Mouse (Mus musculus): ENCODE measurements around the gene Lsm3.

Gene Lsm3

DNA sequence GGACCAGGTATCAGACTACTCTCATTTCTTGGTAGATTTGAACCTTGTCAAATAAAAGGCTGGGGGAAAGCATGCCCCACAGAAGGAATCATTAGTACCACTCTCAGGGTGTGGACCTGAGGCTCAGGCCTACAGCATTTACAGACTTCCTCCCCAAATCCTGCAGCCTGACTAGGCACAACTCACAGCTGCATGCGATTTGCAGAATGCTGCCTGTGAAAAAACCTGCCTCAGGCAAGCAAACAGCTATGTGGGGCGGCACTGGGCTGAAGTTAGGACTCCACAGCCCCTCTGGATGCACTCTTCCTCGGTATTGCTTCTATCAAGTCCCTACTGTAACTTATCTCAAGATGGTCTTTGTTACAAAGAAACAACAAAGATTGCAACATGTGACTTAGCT lies 7.7 kb upstream of the Lsm3 start:
- intact Hi-C loops (cut with DNase I), result loop anchor here (2.0 to 5.0 kb wide), 2 partner anchors 36 to 221 kb away; partner anchors contain the start of genes Chchd4 and Tmem43

DNA sequence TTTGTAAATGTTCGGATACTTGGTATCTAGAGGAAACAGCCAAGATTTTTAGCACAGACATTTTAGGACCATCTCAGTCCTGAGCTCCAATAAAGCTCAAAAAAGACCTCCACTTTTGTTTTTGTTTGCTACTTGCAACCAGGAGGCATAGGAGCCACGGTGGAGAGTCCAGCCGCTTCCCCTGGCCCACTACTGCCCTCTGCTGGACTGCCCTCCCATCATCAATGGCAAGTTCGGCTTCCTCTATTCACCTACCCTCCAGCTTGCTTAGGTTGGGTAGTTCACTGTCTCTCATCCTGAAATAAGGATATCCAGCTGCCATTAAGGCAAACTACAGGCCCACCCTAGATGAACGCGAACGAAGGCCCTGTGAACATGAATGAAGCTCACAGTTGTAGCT lies 6.4 kb upstream of the Lsm3 start:
- intact Hi-C loops (cut with DNase I), result loop anchor here (2.0 to 5.0 kb wide), 2 partner anchors 37 to 223 kb away; partner anchors contain the start of genes Chchd4 and Tmem43

DNA sequence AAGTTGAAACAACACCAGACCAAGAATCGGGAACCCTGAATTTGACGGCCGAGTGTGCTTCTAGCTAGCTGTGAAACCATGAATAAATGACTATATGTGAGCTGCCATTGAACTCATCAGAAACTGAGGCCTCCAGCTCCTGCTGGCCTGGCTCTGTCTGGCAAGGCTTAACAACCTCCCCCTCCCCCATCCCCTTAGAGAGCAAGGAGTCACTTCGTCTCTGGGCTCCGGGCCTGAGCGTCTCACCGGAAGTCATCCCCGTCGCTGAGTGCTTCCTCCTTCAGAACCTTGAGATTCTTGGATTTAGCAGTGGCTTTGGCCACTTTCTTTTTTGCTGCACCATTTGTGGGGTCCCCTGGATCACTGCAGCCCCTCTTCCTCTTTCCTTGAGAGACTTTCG lies 5.5 kb upstream of the Lsm3 start:
- intact Hi-C loops (cut with DNase I), result no loop called here

DNA sequence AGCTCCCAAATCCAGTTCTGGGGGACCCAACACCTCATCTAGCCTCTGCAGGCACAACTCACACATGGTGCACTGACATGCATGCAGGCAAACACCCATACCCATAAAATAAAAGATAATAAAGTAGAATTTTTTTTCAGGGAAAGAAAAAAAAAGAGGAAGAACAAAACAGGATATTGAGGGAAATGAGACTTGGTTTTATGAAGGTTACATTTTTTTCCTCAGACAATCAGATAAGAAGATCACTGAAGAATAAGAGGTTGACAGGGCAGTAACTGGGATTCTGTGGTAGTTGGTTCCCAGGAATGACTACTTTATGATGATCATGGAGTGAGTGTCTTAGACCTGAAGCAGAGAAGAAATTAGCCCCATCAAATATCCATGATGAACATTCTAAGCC lies 1.6 kb upstream of the Lsm3 start:
- intact Hi-C loops (cut with DNase I), result no loop called here

DNA sequence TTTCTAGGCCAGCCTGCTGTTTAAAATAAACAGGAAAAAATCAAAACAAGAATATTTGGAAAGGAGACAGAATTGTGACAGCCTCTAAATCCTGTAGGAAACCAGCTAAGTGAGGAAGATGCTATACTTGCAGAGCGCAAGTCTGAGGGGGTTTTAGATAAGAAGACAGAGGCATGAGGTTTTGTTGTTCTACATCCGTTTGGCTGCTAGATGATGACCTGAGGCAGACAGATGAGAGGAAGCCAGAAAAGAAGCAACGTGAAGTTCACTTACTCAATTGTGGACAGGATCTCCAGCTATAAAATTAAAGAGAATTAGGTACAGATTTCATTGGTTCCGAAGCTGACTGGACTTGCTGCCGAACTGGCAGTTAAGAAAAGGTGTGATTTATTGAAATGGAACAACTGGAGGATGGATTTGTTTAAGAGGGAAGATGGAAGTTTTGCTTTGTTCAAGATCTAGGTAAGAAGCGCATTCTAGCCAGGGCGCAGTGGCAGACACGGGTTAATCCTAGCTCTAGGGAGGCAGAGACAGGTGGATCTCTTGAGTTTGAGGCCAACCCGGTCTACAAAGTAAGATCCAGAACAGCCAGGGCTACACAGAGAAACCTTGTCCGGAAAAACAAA lies 878 bp upstream of the Lsm3 start:
- intact Hi-C loops (cut with DNase I), result no loop called here

DNA sequence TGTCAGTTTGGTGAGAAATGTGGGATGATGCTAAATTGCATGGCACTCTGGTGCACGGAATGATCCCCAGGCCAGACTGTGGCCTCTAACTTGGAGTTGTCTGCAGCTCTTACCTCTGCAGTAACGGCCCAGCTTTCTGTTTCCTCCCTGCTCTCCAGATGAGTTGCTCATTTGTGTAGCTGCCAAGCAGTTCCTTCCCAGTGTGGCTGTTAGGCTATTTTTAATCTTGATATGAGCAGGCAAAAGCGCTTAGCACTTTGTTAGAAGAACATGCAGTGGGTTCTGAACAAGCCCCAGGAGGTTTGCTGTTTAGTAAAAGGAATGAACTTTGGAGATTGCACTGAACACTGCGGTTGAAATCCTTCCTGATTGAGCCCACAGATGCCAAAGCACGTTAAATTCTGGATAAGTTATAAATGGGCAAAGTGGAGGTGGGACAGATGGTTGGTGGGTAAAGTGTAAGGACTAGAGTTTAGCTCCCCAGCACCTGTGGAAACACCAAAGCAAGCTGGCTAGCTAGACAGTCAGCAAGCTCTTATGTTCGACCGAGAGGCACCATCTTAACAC lies 2.8 kb downstream of the Lsm3 start:
- intact Hi-C loops (cut with DNase I), result no loop called here

DNA sequence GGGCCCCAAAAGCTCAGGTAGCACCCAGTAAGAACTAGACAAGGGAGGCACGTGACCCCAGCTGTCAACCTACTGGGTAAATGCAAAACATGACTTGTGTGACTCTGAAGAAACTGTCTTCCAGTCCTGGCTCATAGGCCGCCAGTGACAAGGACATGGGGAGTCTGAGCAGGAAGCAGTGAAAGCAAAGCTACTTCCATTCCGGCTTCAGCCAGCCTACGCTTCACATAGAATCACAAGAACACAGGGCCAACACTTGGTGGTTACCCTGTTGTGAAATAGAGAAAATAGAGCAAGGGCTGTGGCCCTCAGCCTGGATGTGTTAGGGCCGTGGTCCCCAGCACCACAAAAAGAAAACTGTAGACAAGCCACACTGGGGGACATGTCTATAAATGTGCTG lies 7.1 kb downstream of the Lsm3 start:
- intact Hi-C loops (cut with DNase I), result loop anchor here (10.0 kb wide), 1 partner anchor 542 kb away; no protein-coding TSS in a partner anchor

DNA sequence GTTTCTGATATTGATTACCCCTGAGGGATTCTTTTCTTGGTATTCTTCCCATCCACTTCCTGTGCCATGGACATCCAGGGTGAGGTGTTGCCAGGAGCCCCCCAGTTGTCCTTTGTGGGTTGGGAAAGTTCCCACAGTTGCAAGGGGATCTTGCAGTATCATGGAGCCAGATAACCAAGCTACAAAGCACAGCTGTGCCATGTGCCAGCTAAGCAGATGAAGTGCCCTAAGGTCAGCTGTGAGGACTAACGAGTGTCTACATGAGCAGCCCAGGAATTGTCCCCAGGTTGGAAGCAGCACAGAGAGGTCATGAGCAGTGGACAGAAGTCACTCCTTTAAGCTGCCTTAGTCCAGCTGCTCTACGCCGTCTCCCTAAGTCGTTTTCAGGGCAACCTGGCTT lies 9.8 kb downstream of the Lsm3 start:
- intact Hi-C loops (cut with DNase I), result loop anchor here (5.0 to 10.0 kb wide), 3 partner anchors 47 to 539 kb away; no protein-coding TSS in a partner anchor

DNA sequence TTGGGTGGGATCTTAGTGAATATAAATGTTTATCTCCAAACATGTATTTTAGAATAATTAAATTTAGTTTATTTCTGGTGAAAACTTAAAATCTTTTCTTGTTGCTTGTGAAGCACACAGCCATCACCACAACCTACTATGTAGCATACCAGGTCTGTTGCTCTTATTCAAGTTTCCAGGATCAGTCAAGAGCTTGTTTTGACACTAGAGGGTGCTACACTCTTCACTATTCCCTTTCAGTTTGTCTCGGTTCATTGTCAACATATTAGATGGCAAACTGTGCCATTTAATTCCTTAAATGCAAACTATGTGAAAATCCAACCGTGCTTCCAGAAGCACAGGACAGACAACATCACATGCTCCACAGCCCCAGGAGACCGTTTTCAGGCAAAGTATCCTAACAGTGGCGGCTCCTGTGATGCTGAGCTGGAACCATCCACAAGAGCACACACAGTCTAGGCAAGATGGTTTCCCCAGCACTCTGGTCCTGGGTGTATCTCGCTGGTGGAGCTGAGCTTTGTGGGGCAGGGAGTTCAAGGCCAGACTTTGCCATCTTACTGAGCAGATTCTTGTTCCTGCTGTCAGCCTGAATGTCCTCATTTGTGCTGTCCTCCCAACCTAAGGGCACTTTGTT lies 11.6 kb downstream of the Lsm3 start:
- intact Hi-C loops (cut with DNase I), result loop anchor here (5.0 to 10.0 kb wide), 3 partner anchors 45 to 537 kb away; no protein-coding TSS in a partner anchor

DNA sequence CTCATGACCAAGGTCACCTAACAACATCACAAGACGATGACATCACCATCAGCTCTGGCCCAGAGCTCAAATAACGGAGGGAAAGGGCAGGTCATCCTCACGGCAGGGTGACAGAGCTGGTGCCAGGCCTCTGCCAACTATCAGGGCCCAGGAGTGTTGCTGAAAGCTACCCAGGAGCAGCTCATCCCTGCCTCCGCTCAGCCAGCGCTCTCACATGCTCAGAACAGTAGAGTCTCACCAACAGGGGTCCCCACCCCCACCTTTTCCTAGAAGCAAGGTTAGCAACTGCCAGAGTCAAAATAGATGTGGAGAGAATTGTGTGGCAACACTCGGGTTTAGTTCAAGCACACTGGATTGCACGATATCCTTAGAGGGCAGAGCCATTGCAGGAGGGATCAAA lies 12.5 kb downstream of the Lsm3 start:
- intact Hi-C loops (cut with DNase I), result loop anchor here (5.0 to 10.0 kb wide), 3 partner anchors 44 to 537 kb away; no protein-coding TSS in a partner anchor

DNA sequence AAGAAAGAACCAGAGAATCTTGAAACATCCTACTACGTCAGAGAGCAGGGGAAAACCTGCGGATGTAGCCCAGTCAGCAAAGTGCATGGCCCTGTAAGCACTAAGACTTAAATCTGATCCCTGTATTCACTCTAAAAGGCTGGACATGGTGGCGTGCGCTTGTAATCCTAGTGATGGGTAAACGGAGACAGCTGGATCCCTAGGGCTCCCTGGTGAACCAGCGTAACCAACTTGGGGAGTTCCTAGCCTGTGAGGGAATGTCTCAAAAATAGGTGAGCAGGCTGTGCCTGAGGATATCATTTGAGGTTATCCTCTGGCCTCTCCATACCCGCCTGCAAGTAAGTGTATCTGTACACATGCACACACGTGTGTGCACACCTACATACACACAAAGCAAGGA lies 14.9 kb downstream of the Lsm3 start:
- intact Hi-C loops (cut with DNase I), result no loop called here

DNA sequence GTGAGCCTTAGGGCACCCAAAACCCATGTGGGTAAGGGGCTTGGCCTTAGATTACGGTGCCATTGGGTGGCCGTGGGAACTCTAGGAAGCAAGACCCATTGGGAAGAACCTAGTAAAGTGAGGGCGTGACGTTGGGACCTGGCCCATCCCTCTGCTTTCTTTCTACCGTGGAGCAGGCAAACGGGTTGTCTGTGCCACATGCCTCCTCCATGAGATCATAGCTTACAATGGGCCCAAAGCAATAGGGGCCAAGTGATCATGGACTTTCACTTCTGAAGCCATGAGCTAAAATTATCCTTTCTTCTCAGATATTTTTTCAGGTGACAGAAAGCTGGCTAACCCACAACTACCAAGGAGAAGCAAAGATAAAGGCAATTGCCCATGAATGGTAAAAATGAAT lies 15.5 kb downstream of the Lsm3 start:
- intact Hi-C loops (cut with DNase I), result no loop called here

DNA sequence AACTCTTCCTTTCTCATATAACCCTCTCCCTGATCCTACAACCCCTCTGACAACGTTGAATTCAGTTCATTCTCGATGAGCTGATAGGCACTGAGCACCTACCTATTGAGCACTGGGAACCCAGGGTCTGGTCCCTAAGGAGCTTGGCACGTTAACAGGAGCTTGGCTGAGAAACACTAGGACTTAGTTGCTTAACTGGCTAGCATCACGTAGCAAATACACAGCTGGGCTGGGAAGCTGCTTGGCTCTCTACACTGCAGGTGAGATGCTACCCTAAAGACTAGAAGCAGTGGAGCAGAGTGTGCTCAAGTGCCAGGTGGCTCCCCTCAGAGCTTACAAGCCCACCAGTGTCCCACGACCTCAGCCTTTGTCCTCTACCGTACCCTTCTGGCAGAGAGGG lies 16.9 kb downstream of the Lsm3 start:
- intact Hi-C loops (cut with DNase I), result no loop called here

DNA sequence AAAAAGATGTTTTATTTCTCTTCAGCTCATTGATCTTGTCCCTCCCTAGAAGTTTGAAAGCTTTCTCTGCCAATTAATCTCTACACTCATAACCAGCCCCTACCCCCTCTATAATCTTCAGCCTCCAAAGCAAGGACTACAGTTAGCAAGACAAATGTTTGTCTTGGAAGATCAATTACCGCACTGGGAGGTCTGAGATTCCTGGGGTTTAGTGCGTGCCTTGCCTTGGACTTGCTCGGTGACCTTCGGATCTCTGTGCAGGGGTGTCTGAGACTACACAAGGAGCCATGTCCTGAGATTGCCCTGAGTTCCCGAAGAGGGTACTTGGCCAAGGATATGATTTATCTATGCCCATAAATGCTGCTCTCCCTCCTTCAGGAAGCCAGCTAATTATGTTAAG lies 17.6 kb downstream of the Lsm3 start:
- intact Hi-C loops (cut with DNase I), result no loop called here

DNA sequence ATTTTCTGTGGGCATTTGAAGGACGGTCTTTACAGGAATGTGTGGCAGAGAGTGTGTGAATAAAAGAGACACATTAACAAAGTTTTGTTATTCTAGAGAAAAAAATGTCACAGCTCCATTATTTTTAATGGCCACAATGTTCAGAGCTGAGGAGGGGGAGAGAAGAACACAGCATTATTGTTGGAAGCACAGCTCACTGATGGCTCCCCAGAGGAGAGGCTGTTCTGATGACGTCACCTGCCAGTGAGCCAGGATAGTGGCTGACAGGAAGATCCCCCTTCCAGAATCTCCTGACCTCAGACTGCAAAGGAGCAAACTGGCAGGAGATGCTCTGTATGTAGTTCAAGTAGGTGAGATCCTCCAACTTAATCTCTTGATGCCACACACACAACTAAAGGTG lies 18.0 kb downstream of the Lsm3 start:
- intact Hi-C loops (cut with DNase I), result no loop called here

DNA sequence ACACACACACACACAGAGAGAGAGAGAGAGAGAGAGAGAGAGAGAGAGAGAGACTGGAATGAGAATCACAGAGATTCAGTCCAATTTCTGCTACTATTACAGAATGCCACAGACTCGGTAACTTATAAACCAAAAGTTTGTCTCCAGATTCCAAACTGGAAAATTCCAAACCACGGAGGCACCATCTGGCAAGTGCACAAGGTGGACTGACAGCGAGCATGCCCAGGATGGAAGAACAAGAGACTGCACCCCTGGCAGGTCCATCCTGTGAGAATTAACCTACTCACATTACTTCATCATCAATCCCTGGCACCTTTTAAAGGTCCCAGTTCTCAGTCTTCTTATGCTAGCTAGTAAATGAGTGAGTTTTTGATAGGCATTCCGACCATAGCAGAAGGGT lies 18.5 kb downstream of the Lsm3 start:
- intact Hi-C loops (cut with DNase I), result no loop called here

DNA sequence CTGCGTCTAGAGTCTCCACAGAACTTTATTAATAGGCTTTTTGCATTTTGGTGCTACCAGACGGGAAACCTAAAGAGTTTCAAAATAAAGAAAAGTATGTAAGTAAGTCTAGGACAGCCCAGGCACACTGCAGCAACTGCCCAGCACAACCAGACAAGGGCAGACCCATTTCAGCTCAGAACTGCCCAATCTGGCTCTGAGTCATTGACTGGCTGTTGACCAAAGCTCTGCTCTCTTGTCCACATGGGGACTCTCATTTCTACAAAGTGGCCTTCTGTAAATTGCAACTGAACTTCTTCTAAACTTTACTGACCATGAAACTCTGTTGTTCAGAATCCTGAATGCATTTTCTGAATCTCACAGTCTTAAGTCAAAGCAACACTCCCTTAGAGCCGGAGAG lies 19.5 kb downstream of the Lsm3 start:
- intact Hi-C loops (cut with DNase I), result no loop called here

DNA sequence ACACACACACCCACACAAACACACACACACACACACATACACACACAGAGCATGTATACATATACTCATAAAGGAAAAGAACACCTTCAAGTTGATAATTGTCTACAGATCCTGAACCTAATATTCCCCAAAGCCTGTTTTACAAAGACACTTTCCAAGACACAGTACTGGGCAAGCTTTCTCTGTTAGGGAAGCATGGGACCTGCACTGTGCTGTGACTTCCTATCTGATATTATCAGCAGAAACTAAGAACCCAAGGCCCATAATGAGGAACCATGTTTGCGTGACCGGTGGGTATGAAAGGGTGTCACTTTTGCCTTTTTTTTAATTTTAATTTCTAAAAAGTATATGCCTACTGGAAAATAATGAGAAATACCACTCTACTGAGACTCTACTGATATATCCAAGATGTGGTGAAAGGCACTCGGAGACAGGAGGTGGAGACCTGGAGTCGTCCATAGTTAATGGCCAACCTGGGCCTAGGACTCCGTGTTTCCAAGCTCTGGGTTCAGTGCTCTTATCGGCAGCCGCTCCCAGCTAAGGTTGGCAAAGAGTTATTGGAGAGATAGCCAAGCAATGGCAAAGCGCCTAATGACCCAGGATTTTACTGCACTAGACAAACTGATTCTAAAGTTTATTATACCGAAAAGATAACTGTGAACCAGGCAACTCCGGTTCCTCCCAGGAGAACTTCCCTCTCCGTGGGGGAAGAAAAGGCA lies 20.5 kb downstream of the Lsm3 start:
- intact Hi-C loops (cut with DNase I), result no loop called here

DNA sequence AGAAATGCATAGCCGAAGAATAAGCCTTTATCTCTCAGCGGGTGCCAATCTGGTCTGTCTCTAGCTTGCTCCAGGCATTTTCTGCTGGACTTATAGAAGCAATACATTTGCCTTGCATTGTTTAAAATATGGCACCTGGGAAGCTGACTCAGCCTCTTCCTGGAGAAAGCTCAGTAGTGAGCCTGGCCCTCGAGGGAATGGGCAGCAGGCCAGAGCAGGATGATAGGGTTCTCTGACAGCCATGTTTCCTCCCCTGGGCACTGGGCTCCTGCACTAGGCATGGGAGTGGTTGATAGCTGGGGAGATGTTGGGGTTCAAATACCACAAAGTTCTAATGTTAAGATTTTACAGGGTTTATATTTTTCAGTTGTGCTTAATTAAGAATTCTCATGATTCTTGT lies 25.5 kb downstream of the Lsm3 start:
- intact Hi-C loops (cut with DNase I), result no loop called here

DNA sequence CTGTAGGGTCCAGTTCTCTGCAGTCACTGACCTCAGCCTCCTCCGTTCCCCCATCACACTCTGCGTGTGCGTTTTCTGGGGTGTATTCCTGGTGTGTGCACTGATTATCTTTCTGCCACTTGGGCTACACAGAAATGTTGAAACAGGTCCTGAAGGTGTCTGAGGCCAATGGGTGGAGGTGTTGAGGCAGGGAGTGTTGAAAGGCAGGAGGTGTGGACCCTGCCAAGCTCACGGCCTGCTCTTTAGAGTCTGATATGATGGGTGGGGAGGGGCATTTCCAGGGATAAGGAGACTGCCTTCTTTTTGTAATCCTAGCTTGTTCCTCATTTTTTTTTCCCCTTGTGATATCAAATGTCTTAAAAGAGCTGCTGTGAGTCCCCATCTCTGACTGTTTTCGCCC lies 27.3 kb downstream of the Lsm3 start:
- intact Hi-C loops (cut with DNase I), result no loop called here

DNA sequence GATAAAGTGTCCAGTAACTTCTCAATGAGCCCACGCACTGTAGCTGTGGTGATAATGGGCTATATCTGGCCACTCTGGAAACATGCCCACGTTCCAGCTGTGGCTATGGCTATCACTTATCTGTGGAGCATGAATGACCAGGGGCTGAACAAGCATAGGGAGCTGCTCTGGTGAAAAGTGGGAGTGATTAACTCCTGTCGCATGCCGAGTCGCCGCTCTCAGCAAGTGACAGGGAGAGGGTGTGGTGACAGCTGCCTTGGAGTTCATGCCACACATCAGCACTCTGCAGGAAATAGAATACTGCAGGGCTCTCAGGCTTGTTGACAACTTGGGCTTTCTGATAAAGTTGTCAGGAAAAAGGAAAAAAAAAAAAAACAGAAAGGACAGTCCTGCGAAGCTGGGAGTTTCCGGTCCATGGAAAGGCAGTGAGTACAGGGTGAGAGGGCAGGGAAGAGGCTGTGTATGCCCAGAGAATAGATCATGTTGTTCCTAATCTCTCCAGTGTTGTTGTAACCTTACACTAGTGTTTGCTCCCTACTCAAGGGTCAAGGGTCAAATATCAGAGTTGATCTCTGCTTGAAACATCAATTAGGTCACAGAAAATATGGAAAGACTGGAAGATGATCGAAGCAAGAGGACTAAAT lies 30.6 kb downstream of the Lsm3 start:
- intact Hi-C loops (cut with DNase I), result no loop called here

DNA sequence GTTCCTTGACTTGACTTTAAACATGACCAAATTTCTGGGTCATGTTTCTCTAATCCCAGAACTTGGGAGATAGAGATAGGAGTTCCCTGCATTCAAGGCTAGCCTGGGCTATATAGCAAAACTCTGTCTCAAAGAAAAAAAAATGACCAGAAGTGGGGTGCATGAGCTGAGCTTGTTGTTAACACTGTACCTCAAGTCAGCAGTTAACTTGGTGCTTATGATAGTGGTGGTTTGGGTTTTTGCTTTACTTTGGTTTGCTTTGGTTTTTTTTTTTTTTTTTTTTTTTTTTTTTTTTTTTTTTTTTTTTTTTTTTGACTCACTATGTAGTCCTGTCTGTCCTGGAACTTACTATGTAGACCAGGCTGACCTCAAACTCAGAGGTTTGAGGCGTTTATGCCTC lies 31.6 kb downstream of the Lsm3 start:
- intact Hi-C loops (cut with DNase I), result no loop called here
